Mouse (Mus musculus) liver, postnatal 0 days (tissue): ENCODE measurements around the gene Sult4a1. TPM values are rescaled to one million over a fixed set of nuclear protein-coding genes. Genes with fewer than 3 reads are reported as not detected.

ENCODE experiments used
- ATAC-seq: fragments of 200-750 bp; cut with Nextera tagmentation; 2 replicates; pipeline ENCODE4 v1.8.0; 2017; ENCODE audit warnings: mild to moderate bottlenecking, moderate library complexity
- DNase-seq: peaks from one replicate; pipeline ENCODE4 v3.0.0-alpha.2; 2016
- H3K27ac ChIP-seq: fragments of 300-500 bp; sonication (generic); 2 replicates; pipeline ENCODE4 v1.5.1; 2014; ENCODE audit warnings: antibody characterized with exemption, moderate library complexity, mild to moderate bottlenecking, low read depth
- H3K27me3 ChIP-seq: fragments of 300-500 bp; sonication (generic); 2 replicates; pipeline ENCODE4 v1.6.1; 2014; ENCODE audit warnings: low read length, control low read depth, mixed read lengths; ENCODE audit not compliant: insufficient read depth
- H3K36me3 ChIP-seq: fragments of 300-500 bp; sonication (generic); replicated peaks from 2 replicates; pipeline ENCODE4 v1.6.1; 2014; ENCODE audit warnings: mild to moderate bottlenecking, control low read depth, low read length, moderate library complexity, mixed read lengths; ENCODE audit not compliant: insufficient read depth
- H3K4me1 ChIP-seq: fragments of 300-500 bp; sonication (generic); 2 replicates; pipeline ENCODE4 v1.6.1; 2014; ENCODE audit warnings: antibody characterized with exemption, mild to moderate bottlenecking, control low read depth; ENCODE audit not compliant: insufficient read depth
- H3K4me2 ChIP-seq: fragments of 300-500 bp; sonication (generic); 2 replicates; pipeline ENCODE4 v1.6.1; 2014; ENCODE audit warnings: low read depth, mild to moderate bottlenecking, low read length, moderate library complexity, mixed read lengths
- H3K4me3 ChIP-seq: fragments of 300-500 bp; sonication (generic); 2 replicates; pipeline ENCODE4 v1.5.1; 2014; ENCODE audit warnings: low read depth, low read length
- H3K9ac ChIP-seq: fragments of 300-500 bp; sonication (generic); replicated peaks from 2 replicates; pipeline ENCODE4 v1.6.1; 2014; ENCODE audit warnings: mild to moderate bottlenecking, moderate library complexity
- H3K9me3 ChIP-seq: fragments of 300-500 bp; sonication (generic); 2 replicates; pipeline ENCODE4 v1.6.1; 2016; ENCODE audit warnings: mild to moderate bottlenecking, control low read depth, low read length, mixed read lengths
- CTCF ChIP-seq: sonication (generic); IDR thresholded peaks from 2 replicates; pipeline ENCODE4 v1.5.1; 2016; ENCODE audit warnings: antibody characterized with exemption, low read depth
- EP300 ChIP-seq: IDR thresholded peaks from 2 replicates; pipeline ENCODE4 v1.6.1; 2016; ENCODE audit warnings: antibody characterized with exemption, low read depth, mild to moderate bottlenecking
- WGBS: fragments of 180-500 bp; shearing (Covaris S2); extraction: QIAGEN DNeasy Blood & Tissue Kit; methylation state at CpG from one replicate; pipeline ENCODE4 v1.1.7; 2014; ENCODE audit not compliant: insufficient replicate concordance; 5-methylcytosine and 5-hydroxymethylcytosine counted together
- polyA plus RNA-seq: library from polyadenylated mRNA; unstranded; fragments of >200 nt; fragmentation: Nextera tagmentation; extraction: Ambion mirVana; gene quantifications from 2 replicates; pipeline ENCODE4 v1.2.1, GENCODE M21; 2015

Gene Sult4a1
- polyA plus RNA-seq, 1 experiment from 2014 or later = not detected

DNA sequence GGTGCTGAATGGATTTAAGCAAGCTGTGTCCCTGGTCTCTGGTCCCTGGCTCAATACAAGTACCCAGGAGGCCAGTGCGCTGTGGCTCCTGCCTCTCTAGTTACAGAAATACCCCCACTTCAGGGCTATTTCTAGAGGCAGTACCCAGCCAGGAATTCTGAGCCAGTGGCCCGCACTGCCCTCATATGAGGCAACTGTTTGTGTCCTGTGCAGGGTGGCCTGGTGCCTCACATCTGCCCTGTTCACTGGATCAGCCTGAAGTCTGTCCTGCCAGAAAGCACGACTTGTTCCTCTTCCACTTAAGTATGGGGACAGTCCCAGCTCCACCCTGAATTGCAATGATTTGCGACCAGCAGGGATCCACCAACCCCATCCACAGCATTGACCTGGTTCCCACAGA lies 27.9 kb upstream of the Sult4a1 start:
- 55% methylated on average over 4 of the region's 4 CpGs for WGBS

GRCm38 (mm10) chr15:84131971-84132370 lies 26.4 kb upstream of the Sult4a1 start:
- Histone ChIP-seq H3K9ac (no peak overlapping the region), H3K27me3 (no peaks in the 10 kb centered on the region), H3K27ac (no peak overlapping the region), H3K4me3 (no peak overlapping the region), H3K36me3 (no peaks in the 10 kb centered on the region), H3K4me2 (no peak overlapping the region), H3K4me1 (no peaks in the 10 kb centered on the region), H3K9me3 (no peaks in the 10 kb centered on the region)
- 78% methylated on average over 7 of the region's 7 CpGs for WGBS
- DNase-seq (no peak), ATAC-seq (no peak)
- TF ChIP-seq EP300 = no peak
- TF ChIP-seq CTCF = no peak

More for the DNA sequence above, 27.9 kb upstream of the Sult4a1 start:
- Histone ChIP-seq H3K4me2 (no peak overlapping the region), H3K4me1 (no peaks in the 10 kb centered on the region), H3K36me3 (no peaks in the 10 kb centered on the region), H3K27me3 (no peaks in the 10 kb centered on the region), H3K27ac (no peak overlapping the region), H3K4me3 (no peak overlapping the region), H3K9me3 (no peaks in the 10 kb centered on the region), H3K9ac (no peak overlapping the region)
- ATAC-seq = no peak
- TF ChIP-seq EP300 = no peak
- no peak for DNase-seq

GRCm38 (mm10) chr15:84131096-84131786 lies 25.7 kb upstream of the Sult4a1 start:
- TF ChIP-seq EP300 = no peak
- TF ChIP-seq CTCF = no peak
- no peaks in the 10 kb centered on the region for H3K9me3 ChIP-seq
- DNase-seq (peak; percentile 36), ATAC-seq (peak; percentile 17; the same call in 1 of the 2 replicates)
- H3K4me3 ChIP-seq = no peak overlapping the region
- 54% methylated on average over 16 of the region's 16 CpGs for WGBS
- no peak overlapping the region for H3K9ac ChIP-seq
- no peaks in the 10 kb centered on the region for H3K4me1 ChIP-seq
- H3K27me3 ChIP-seq = no peaks in the 10 kb centered on the region
- H3K36me3 ChIP-seq = no peaks in the 10 kb centered on the region
- H3K27ac ChIP-seq = no peak overlapping the region
- no peak overlapping the region for H3K4me2 ChIP-seq

DNA sequence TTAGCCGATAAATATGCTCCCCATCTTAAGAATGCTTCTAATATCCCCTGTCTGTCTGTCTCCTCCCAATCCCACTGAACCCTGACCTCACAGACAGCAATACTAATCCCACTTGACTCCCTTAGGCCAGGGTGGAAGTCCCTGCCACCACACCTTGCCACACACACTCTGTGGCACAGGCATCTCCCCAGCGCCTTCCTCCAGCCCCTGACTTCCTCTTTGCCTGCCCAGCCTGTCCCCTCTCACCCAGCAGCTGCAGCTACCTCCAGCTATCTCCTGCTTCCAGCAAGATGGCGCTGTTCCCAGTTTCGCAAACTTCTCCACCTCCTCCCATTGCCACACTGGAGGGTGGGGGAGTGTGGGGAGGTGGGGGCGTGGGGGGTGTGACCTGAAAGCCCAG lies 21.3 kb upstream of the Sult4a1 start:
- Histone ChIP-seq H3K36me3 (no peaks in the 10 kb centered on the region), H3K4me3 (no peak overlapping the region), H3K27me3 (no peaks in the 10 kb centered on the region), H3K4me2 (no peak overlapping the region), H3K27ac (no peak overlapping the region), H3K9me3 (no peaks in the 10 kb centered on the region), H3K9ac (no peak overlapping the region), H3K4me1 (no peaks in the 10 kb centered on the region)
- ATAC-seq (no peak), DNase-seq (peak; percentile 45)
- WGBS = 18% methylated on average over 5 of the region's 5 CpGs
- TF ChIP-seq CTCF = peak; percentile 36
- no peak for TF ChIP-seq EP300

DNA sequence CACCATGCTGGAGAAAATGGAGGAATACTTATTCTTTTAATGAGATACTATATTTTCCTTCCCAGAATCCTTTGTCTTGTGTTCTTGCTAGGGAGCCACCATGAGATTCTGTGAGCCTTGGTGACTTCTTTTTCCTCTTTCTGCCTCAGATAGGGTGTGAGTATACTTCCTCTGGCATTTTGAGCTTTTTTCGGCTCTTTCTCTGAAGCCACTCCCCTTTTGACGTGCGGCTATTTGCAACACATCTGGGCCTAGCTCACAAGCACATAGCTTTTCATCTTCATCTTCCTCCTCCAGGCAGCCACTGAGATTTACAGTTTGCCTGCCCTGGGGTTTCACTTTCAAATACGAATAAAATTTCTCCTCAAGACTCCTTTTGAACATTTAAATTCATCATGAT lies 20.9 kb upstream of the Sult4a1 start:
- Histone ChIP-seq H3K9ac (no peak overlapping the region), H3K4me1 (no peaks in the 10 kb centered on the region), H3K27ac (no peak overlapping the region), H3K9me3 (no peaks in the 10 kb centered on the region), H3K4me3 (no peak overlapping the region), H3K4me2 (no peak overlapping the region), H3K27me3 (no peaks in the 10 kb centered on the region), H3K36me3 (no peaks in the 10 kb centered on the region)
- WGBS = 34% methylated on average over 4 of the region's 4 CpGs
- TF ChIP-seq CTCF (no peak), EP300 (no peak)
- DNase-seq = no peak
- no peak for ATAC-seq

- WGBS = 55% methylated on average over 7 of the region's 7 CpGs
- Histone ChIP-seq H3K4me3 (no peak overlapping the region), H3K9ac (no peak overlapping the region), H3K27ac (no peak overlapping the region), H3K36me3 (no peaks in the 10 kb centered on the region), H3K4me2 (no peak overlapping the region), H3K27me3 (no peaks in the 10 kb centered on the region), H3K4me1 (no peaks in the 10 kb centered on the region), H3K9me3 (no peaks in the 10 kb centered on the region)
- DNase-seq = no peak
- peak; percentile 8; the same call in 1 of the 2 replicates for ATAC-seq
- TF ChIP-seq CTCF (peak; percentile 51), EP300 (no peak)
These were observed 18.5 kb upstream of the Sult4a1 start for GRCm38 (mm10) chr15:84124086-84124485.
